Comparison of ENCODE assay signal across 10 mouse cellular contexts in genomic region chr10:80940988-80941347, GRCm38 (mm10). TPM values are rescaled to one million over a fixed set of nuclear protein-coding genes. Genes with fewer than 3 reads are reported as not detected.
DNase-seq lines count a peak whose midpoint lies in the region; ATAC-seq lines count a peak whose summit lies in the region.
"Had no signal": no experiment of that assay in that cellular context is flagged by ENCODE, and none has a peak within 500 bp of the region (broad histone marks: within the 10 kb centered on the region; RNA-seq: fewer than 3 reads in every experiment).

No protein-coding gene starts in this region.

- intact Hi-C loops in gastrocnemius, postnatal 14 days (cut with DNase I; ENCODE audit: low total_unique reads): no loop called here

- WGBS in lung, embryonic 16.5 days: 30% methylated on average over 2 of the region's 2 CpGs
- 26% methylated on average over 2 of the region's 2 CpGs for WGBS in intestine, embryonic 15.5 days
- WGBS in stomach, embryonic 14.5 days: 17% methylated on average over 2 of the region's 2 CpGs
- WGBS in midbrain, embryonic 10.5 days: 73% methylated on average over 2 of the region's 2 CpGs

- H3K27me3 ChIP-seq in lung, embryonic 16.5 days (ENCODE audit: control insufficient read depth, insufficient read depth, low read depth, low read length): no peaks in the 10 kb centered on the region
- H3K27me3 ChIP-seq in intestine, embryonic 15.5 days (replicated peaks): no peaks in the 10 kb centered on the region
- H3K27me3 ChIP-seq in stomach, embryonic 14.5 days (ENCODE audit: control insufficient read depth, insufficient read depth, low read length): no peaks in the 10 kb centered on the region
- peaks cover 61% of the 10 kb centered on the region for H3K27me3 ChIP-seq in midbrain, embryonic 10.5 days (ENCODE audit: low read depth, poor library complexity, severe bottlenecking)

- H3K4me1 ChIP-seq in lung, embryonic 16.5 days (replicated peaks; ENCODE audit: control insufficient read depth, insufficient read depth, low read length): peaks cover 54% of the 10 kb centered on the region
- peaks cover 68% of the 10 kb centered on the region for H3K4me1 ChIP-seq in intestine, embryonic 15.5 days (replicated peaks)
- H3K4me1 ChIP-seq in stomach, embryonic 14.5 days (ENCODE audit: control insufficient read depth, insufficient read depth, low read length): peaks cover 55% of the 10 kb centered on the region
- peaks cover 53% of the 10 kb centered on the region for H3K4me1 ChIP-seq in midbrain, embryonic 10.5 days

- no peak overlapping the region for H3K4me3 ChIP-seq in lung, embryonic 16.5 days (ENCODE audit: low read length)
- H3K4me3 ChIP-seq in intestine, embryonic 15.5 days (replicated peaks): no peak overlapping the region
- no peak overlapping the region for H3K4me3 ChIP-seq in stomach, embryonic 14.5 days (ENCODE audit: low read depth, low read length)
- no peak overlapping the region for H3K4me3 ChIP-seq in midbrain, embryonic 10.5 days
- H3K4me3 ChIP-seq: hindbrain, embryonic 12.5 days had no signal

- H3K9ac ChIP-seq in lung, embryonic 16.5 days (ENCODE audit: low read length): peak overlapping the region; percentile 63
- peak overlapping the region; percentile 43; the same call in 1 of the 2 replicates for H3K9ac ChIP-seq in intestine, embryonic 15.5 days
- no peak overlapping the region for H3K9ac ChIP-seq in stomach, embryonic 14.5 days (replicated peaks; ENCODE audit: low read depth, low read length)
- H3K9ac ChIP-seq: hindbrain, embryonic 12.5 days had no signal

- peak overlapping the region; percentile 87 for H3K27ac ChIP-seq in lung, embryonic 16.5 days (ENCODE audit: low read length)
- H3K27ac ChIP-seq in intestine, embryonic 15.5 days: peak overlapping the region; percentile 84
- H3K27ac ChIP-seq in stomach, embryonic 14.5 days (ENCODE audit: low read length): peak overlapping the region; percentile 87
- H3K27ac ChIP-seq in midbrain, embryonic 10.5 days (replicated peaks): no peak overlapping the region
- H3K27ac ChIP-seq: hindbrain, embryonic 12.5 days had no signal

- no peaks in the 10 kb centered on the region for H3K9me3 ChIP-seq in lung, embryonic 16.5 days (ENCODE audit: control insufficient read depth, low read length)
- H3K9me3 ChIP-seq in intestine, embryonic 15.5 days: no peaks in the 10 kb centered on the region
- no peaks in the 10 kb centered on the region for H3K9me3 ChIP-seq in stomach, embryonic 14.5 days (ENCODE audit: control insufficient read depth, low read depth, low read length)
- H3K9me3 ChIP-seq in midbrain, embryonic 10.5 days (replicated peaks): no peaks in the 10 kb centered on the region
- H3K9me3 ChIP-seq: hindbrain, embryonic 12.5 days had no signal

- no peak for ATAC-seq in lung, embryonic 16.5 days (ENCODE audit: low read depth)
- ATAC-seq in intestine, embryonic 15.5 days: no peak
- 0 out of 2 replicates have a peak, but pooled peaks have one; percentile 2 for ATAC-seq in stomach, embryonic 14.5 days (ENCODE audit: insufficient number of reproducible peaks, insufficient read depth, low FRiP score, low read depth)

- H3K36me3 ChIP-seq in lung, embryonic 16.5 days (ENCODE audit: control insufficient read depth, insufficient read depth, low read length): no peaks in the 10 kb centered on the region
- no peaks in the 10 kb centered on the region for H3K36me3 ChIP-seq in intestine, embryonic 15.5 days
- H3K36me3 ChIP-seq in stomach, embryonic 14.5 days (ENCODE audit: control insufficient read depth, insufficient read depth, low read length): no peaks in the 10 kb centered on the region
- H3K36me3 ChIP-seq in midbrain, embryonic 10.5 days: no peaks in the 10 kb centered on the region
- H3K36me3 ChIP-seq: hindbrain, embryonic 12.5 days had no signal

- DNase-seq in gastrocnemius, postnatal 14 days: peak; percentile 32
- no peak for DNase-seq in gastrocnemius, adult 8-10 months (ENCODE audit: low spot score in 2 of 2)
- no peak for DNase-seq in lung, adult 18-20 months
- no peak for DNase-seq in c-Kit-positive CD71-positive TER-119-positive erythroid progenitor cells, embryonic 14.5 days (ENCODE audit: low spot score)
- DNase-seq in midbrain, embryonic 10.5 days (ENCODE audit: low spot score): no peak
- DNase-seq: cerebellum, adult 11 months had no signal

- peak overlapping the region; percentile 85; the same call in 1 of the 2 replicates for H3K4me2 ChIP-seq in lung, embryonic 16.5 days (ENCODE audit: low read depth, low read length)
- H3K4me2 ChIP-seq in intestine, embryonic 15.5 days (replicated peaks): peak overlapping the region; percentile 79
- 0 out of 2 replicates have a peak overlapping the region, but pooled peaks have one; percentile 78 for H3K4me2 ChIP-seq in stomach, embryonic 14.5 days (replicated peaks; ENCODE audit: low read depth, low read length)
- H3K4me2 ChIP-seq: hindbrain, embryonic 12.5 days had no signal

RNA-seq across cellular contexts. Expression of gene Gadd45b, which starts 11.1 kb away (rescaled TPM):
- total RNA-seq in gastrocnemius, postnatal 14 days (2021): 10 to 100 TPM; 21.5 to 28.7 TPM
- total RNA-seq in gastrocnemius, adult 8-10 months (2022): 10 to 100 TPM in 3 of 4 experiments, 1 to 10 TPM in 1; 6.8 to 31.8 (median 26.9) TPM
- 57.3 and 63.6 TPM in 2 replicates for polyA plus RNA-seq in lung, embryonic 16.5 days (2015; fragmentation: Nextera tagmentation; extraction: Ambion mirVana)
- polyA plus RNA-seq in intestine, embryonic 15.5 days (2015; fragmentation: Nextera tagmentation; extraction: Ambion mirVana): 26.6 and 29.9 TPM in 2 replicates
- 16.1 and 20.7 TPM in 2 replicates for polyA plus RNA-seq in stomach, embryonic 14.5 days (2014; fragmentation: Nextera tagmentation; extraction: Ambion mirVana)
- 6.1 and 9.2 TPM in 2 replicates for polyA plus RNA-seq in midbrain, embryonic 10.5 days (2016; fragmentation: Nextera tagmentation; extraction: Ambion mirVana)

RNA-seq across cellular contexts. Expression of gene Lmnb2, which starts 22.9 kb away (rescaled TPM):
- total RNA-seq in gastrocnemius, postnatal 14 days (2021): 10 to 100 TPM in 1 of 2 experiments, 1 to 10 TPM in 1; 9.4 to 14.3 TPM
- 1 to 10 TPM; 2.1 to 4.0 (median 2.3) TPM for total RNA-seq in gastrocnemius, adult 8-10 months (2022)
- 52.6 and 52.7 TPM in 2 replicates for polyA plus RNA-seq in lung, embryonic 16.5 days (2015; fragmentation: Nextera tagmentation; extraction: Ambion mirVana)
- polyA plus RNA-seq in intestine, embryonic 15.5 days (2015; fragmentation: Nextera tagmentation; extraction: Ambion mirVana): 41.0 and 42.6 TPM in 2 replicates
- polyA plus RNA-seq in stomach, embryonic 14.5 days (2014; fragmentation: Nextera tagmentation; extraction: Ambion mirVana): 12.1 and 14.6 TPM in 2 replicates
- polyA plus RNA-seq in midbrain, embryonic 10.5 days (2016; fragmentation: Nextera tagmentation; extraction: Ambion mirVana): 77.9 and 84.7 TPM in 2 replicates

RNA-seq across cellular contexts. Expression of gene Timm13, which starts 40.2 kb away (rescaled TPM):
- total RNA-seq in gastrocnemius, postnatal 14 days (2021): 100 to 1,000 TPM; 114 to 125 TPM
- total RNA-seq in gastrocnemius, adult 8-10 months (2022): 100 to 1,000 TPM; 119 to 143 (median 123) TPM
- 284 and 297 TPM in 2 replicates for polyA plus RNA-seq in lung, embryonic 16.5 days (2015; fragmentation: Nextera tagmentation; extraction: Ambion mirVana)
- 363 and 364 TPM in 2 replicates for polyA plus RNA-seq in intestine, embryonic 15.5 days (2015; fragmentation: Nextera tagmentation; extraction: Ambion mirVana)
- polyA plus RNA-seq in stomach, embryonic 14.5 days (2014; fragmentation: Nextera tagmentation; extraction: Ambion mirVana): 340 and 345 TPM in 2 replicates
- 335 and 382 TPM in 2 replicates for polyA plus RNA-seq in midbrain, embryonic 10.5 days (2016; fragmentation: Nextera tagmentation; extraction: Ambion mirVana)
